Mouse (Mus musculus) ES-Bruce4 (cell line): ENCODE data around the gene Mrtfb. TPM values are rescaled to one million over a fixed set of nuclear protein-coding genes. Genes with fewer than 3 reads are reported as not detected.

Experiments used
- H3K27ac ChIP-seq: 2 replicates; pipeline ENCODE4 v1.5.1; 2012; ENCODE audit warnings: low read length, inconsistent platforms; ENCODE audit not compliant: insufficient read depth
- H3K27me3 ChIP-seq: 2 replicates; pipeline ENCODE4 v1.6.1; 2012; ENCODE audit warnings: mild to moderate bottlenecking, low read length, inconsistent platforms; ENCODE audit not compliant: control insufficient read depth, poor library complexity, insufficient read depth, severe bottlenecking
- H3K36me3 ChIP-seq: 2 replicates; pipeline ENCODE4 v1.6.1; 2012; ENCODE audit warnings: inconsistent platforms, mild to moderate bottlenecking, low read length, moderate library complexity; ENCODE audit not compliant: control insufficient read depth, poor library complexity, insufficient read depth, severe bottlenecking
- H3K4me1 ChIP-seq: one replicate; pipeline ENCODE4 v1.8.1; 2011; ENCODE audit warnings: low read length; ENCODE audit not compliant: control insufficient read depth, insufficient read depth
- H3K4me3 ChIP-seq: 2 replicates; pipeline ENCODE4 v1.5.1; 2011; ENCODE audit warnings: low read depth, mild to moderate bottlenecking, low read length
- H3K9ac ChIP-seq: 2 replicates; pipeline ENCODE4 v1.6.1; 2012; ENCODE audit warnings: low read depth, mild to moderate bottlenecking, inconsistent platforms; ENCODE audit not compliant: poor library complexity, severe bottlenecking
- H3K9me3 ChIP-seq: replicated peaks from 2 replicates; pipeline ENCODE4 v1.6.1; 2012; ENCODE audit warnings: mild to moderate bottlenecking, low read length, inconsistent platforms; ENCODE audit not compliant: control insufficient read depth, poor library complexity, insufficient read depth, severe bottlenecking
- CTCF ChIP-seq: IDR thresholded peaks from one replicate; pipeline ENCODE4 v1.8.1; 2011; ENCODE audit warnings: low read depth, low read length
- EP300 ChIP-seq: IDR thresholded peaks from 2 replicates; pipeline ENCODE4 v1.6.1; 2011; ENCODE audit warnings: low read depth, low read length; ENCODE audit not compliant: insufficient read depth
- POLR2A ChIP-seq: IDR thresholded peaks from one replicate; pipeline ENCODE4 v1.8.1; 2011; ENCODE audit warnings: low read length; ENCODE audit not compliant: insufficient read depth
- polyA plus RNA-seq: library from polyadenylated mRNA; stranded (reverse); fragments of >200 nt; gene quantifications from 2 replicates; pipeline ENCODE4 v1.2.4, GENCODE M21; 2011; ENCODE audit warnings: low read depth; ENCODE audit not compliant: missing spikeins, insufficient read depth, insufficient read length

The Mrtfb gene
- 19.9 and 20.7 TPM in 2 replicates for polyA plus RNA-seq

DNA sequence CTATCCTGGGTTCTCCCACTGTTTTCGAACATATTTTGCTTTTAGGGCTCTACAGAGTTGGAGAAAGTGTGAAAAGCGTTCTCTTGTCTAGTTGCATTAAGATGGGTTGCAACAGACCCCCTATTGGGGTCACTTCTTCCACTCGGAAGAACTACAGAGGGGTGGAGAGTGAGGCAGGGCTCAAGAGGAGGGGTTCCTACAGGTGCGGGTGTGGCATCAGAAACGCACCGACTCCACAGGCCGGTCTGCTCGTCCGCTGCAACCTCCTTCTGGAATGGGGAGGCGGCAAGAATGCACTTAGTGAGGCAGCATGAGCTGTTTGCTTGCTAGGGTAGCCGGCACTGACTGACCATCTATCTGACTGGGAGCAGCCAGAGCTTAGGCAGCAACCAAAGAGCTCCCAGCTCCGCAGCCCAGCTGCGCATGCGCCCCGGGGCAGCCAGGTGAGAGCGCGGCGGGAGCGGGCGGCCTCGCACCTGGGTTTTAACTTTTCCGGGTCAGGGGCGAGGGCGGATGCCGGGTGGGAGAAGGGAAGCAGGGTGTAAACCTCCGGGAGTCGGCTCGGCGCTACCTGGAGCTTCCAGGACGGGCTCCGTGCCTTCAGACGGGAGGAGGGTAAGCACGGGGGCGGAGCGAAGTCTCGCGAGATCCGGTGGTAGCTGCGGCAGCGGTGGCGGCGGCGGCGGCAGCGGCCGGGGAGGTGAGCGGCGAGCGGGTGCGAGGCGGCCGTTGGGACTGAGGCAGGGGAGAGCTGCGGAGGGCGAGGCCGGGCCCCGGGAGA, at the start of gene Mrtfb:
TSS of gene Mrtfb (plus strand) at position 627 of the 781 bp plus-strand sequence.
- H3K9me3 ChIP-seq: no peaks in the 10 kb centered on the region
- TF ChIP-seq EP300: no peak
- TF ChIP-seq POLR2A: peak; percentile 16
- H3K9ac ChIP-seq: peak within 1 kb of the TSS; percentile 77
- H3K27me3 ChIP-seq: no peaks in the 10 kb centered on the region
- no peaks in the 10 kb centered on the region for H3K4me1 ChIP-seq
- H3K36me3 ChIP-seq: no peaks in the 10 kb centered on the region
- peak within 1 kb of the TSS; percentile 24; the same call in 1 of the 2 replicates for H3K27ac ChIP-seq
- peak within 1 kb of the TSS; percentile 94 for H3K4me3 ChIP-seq

GRCm38 (mm10) chr16:13207649-13208048, 48.6 kb upstream of the Mrtfb start:
- H3K27me3 ChIP-seq: no peaks in the 10 kb centered on the region
- no peak overlapping the region for H3K9ac ChIP-seq
- no peak for TF ChIP-seq EP300
- TF ChIP-seq CTCF: no peak
- TF ChIP-seq POLR2A: no peak
- no peaks in the 10 kb centered on the region for H3K36me3 ChIP-seq
- no peaks in the 10 kb centered on the region for H3K4me1 ChIP-seq
- no peaks in the 10 kb centered on the region for H3K9me3 ChIP-seq
- H3K4me3 ChIP-seq: no peak overlapping the region
- H3K27ac ChIP-seq: no peak overlapping the region

DNA sequence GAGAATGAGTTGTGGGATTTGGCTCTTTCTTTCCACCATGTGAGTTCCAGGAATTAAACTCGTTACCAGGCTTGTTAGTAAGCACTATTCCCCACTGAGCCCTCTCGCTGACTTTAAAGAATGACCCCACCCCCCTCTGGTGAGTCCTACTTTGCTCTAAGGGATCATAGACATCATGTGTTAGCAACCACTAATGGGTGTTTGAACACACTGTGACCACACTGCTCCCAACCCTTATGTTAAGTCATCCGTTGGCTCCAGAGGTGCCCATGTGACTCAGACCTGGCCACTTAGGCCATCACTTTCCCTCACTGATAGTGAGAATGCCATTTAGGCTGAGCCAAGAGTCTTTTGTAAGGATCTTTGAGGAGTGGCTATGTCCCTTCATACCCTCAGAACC, 48.2 kb upstream of the Mrtfb start:
- no peaks in the 10 kb centered on the region for H3K27me3 ChIP-seq
- H3K4me3 ChIP-seq: no peak overlapping the region
- H3K27ac ChIP-seq: no peak overlapping the region
- H3K9ac ChIP-seq: no peak overlapping the region
- no peaks in the 10 kb centered on the region for H3K4me1 ChIP-seq
- H3K9me3 ChIP-seq: no peaks in the 10 kb centered on the region
- no peak for TF ChIP-seq EP300
- no peak for TF ChIP-seq POLR2A
- TF ChIP-seq CTCF: no peak
- no peaks in the 10 kb centered on the region for H3K36me3 ChIP-seq

DNA sequence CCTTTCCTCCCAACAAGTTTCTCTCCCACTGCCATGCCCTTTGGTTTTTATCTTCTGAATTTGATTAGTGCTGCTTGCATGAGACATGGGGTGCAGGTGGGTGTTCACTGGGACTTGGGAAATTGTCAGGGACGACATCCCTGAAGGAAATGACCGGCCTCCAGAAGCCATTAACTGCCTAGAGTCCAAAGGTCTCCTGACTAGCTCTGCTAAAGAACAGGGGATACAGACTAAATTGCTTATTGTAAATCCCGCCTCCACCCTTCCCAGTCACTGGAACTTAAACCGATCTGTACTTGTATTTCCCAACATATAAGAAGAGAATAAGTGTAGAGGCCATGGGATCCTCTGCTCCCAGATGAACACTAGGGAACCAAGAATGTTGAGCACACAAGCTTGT, 43.5 kb upstream of the Mrtfb start:
- Histone ChIP-seq H3K27me3 (no peaks in the 10 kb centered on the region), H3K9ac (no peak overlapping the region), H3K4me1 (no peaks in the 10 kb centered on the region), H3K27ac (no peak overlapping the region), H3K4me3 (no peak overlapping the region), H3K36me3 (no peaks in the 10 kb centered on the region), H3K9me3 (no peaks in the 10 kb centered on the region)
- TF ChIP-seq EP300 (no peak), POLR2A (no peak), CTCF (no peak)

DNA sequence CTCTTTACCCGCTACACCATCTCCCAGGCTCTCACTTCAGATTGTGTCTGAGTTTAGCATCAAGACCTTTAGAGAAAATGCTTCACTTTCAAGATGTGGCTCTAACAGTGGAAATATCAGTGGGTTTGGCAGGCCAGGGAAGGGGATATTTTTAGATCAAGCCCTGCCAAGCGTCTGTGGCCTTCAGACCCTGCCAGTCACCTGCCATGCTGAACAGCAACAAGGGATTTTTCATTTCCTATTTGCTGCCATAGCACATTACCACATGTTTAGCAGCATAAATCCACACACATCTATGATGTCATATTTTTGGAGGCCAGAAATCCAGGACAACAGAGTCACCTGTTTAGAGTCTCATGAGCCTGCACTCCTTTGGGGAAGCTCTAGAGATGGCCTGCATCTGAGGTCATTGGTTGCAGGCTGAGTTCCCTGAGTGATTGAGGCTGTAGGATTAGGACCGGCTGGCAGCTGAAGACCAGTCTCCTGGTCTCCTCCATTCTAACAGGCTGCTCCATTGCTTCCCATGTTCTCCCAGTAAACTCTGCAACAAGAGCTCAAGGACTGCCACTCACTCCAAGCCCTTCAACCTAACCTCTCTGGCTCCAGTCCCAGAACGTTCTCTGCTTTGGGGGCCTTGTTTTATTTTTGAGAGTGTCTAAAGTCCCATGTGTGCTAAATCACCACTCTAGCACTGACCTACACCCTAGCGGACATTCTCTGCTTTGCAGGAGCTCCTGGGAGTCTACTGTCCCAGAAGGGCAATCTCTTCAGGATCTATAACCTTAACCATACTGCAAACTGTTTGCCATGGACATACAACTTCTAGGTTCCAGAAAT, 39.9 kb upstream of the Mrtfb start:
- Histone ChIP-seq H3K27me3 (no peaks in the 10 kb centered on the region), H3K27ac (no peak overlapping the region), H3K4me1 (no peaks in the 10 kb centered on the region), H3K36me3 (no peaks in the 10 kb centered on the region), H3K9ac (no peak overlapping the region), H3K9me3 (no peaks in the 10 kb centered on the region), H3K4me3 (no peak overlapping the region)
- TF ChIP-seq EP300 (no peak), POLR2A (no peak), CTCF (no peak)

DNA sequence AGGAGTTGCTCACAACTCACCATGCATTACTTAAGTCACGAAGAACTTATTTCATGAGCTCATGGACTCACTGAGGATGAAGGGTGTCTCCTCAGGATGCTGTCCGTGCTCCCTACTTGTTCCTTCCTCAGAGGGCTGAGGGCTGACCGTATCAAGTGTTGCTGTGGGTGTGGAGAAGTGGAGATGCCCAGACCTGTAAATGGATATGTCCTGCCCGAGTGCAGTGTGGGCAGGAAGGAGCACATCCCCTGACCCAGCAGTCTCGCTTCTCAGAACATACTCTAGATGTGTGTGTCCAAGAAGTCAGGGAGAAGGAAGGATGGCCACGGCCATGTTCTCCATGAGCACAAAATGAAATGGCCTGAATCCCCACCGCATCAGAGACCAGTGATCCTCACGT, 38.3 kb upstream of the Mrtfb start:
- no peak overlapping the region for H3K27ac ChIP-seq
- H3K4me1 ChIP-seq: no peaks in the 10 kb centered on the region
- H3K9me3 ChIP-seq: no peaks in the 10 kb centered on the region
- H3K9ac ChIP-seq: no peak overlapping the region
- H3K4me3 ChIP-seq: no peak overlapping the region
- no peaks in the 10 kb centered on the region for H3K36me3 ChIP-seq
- TF ChIP-seq EP300 (no peak), POLR2A (no peak), CTCF (no peak)
- no peaks in the 10 kb centered on the region for H3K27me3 ChIP-seq
